Mouse (Mus musculus): ENCODE measurements at regions not wholly inside any gene's neighbourhood (a gene's known extent, or its start where the extent isn't known, plus 50 kb on each side); places are given as distances from the start of the nearest gene placed in this dataset.
"Not testable (repeated sequence)": the region's sequence is repeated elsewhere in the genome, so short reads cannot be mapped to it uniquely, and the experiment has no call there.

- no peak for ATAC-seq (replicated peaks)
- Histone ChIP-seq H3K4me3 (no peak overlapping the region), H3K27ac (no peak overlapping the region), H3K36me3 (replicated peaks) (no peaks in the 10 kb centered on the region), H3K4me2 (no peak overlapping the region), H3K4me1 (no peaks in the 10 kb centered on the region), H3K27me3 (replicated peaks) (no peaks in the 10 kb centered on the region), H3K9ac (no peak overlapping the region), H3K9me3 (no peaks in the 10 kb centered on the region)
Measured at GRCm38 (mm10) chr13:26405757-26406156, 364.2 kb downstream of the Hdgfl1 start.

DNA sequence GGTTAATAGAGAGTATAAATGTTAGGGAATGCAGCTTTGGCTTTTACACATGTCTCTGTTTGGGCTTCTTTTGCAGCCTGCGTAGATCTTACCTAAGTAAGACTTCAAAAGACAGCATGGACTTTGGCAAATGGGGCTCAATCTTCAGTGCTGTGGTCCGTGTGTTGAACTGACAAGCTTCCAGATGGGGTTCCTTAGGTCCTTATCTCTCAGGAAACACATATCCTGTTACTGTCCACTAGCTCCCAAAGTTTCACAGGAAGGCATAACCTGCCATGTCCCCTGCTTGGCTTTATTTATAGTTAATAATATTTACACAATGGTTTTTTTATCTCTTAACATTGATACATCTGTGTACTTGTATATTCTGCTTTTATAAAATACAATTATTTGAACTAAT, 365.3 kb downstream of the Hdgfl1 start:
- Histone ChIP-seq H3K4me3 (no peak overlapping the region), H3K9ac (no peak overlapping the region), H3K4me2 (no peak overlapping the region), H3K9me3 (no peaks in the 10 kb centered on the region), H3K4me1 (no peaks in the 10 kb centered on the region), H3K27ac (no peak overlapping the region), H3K27me3 (replicated peaks) (no peaks in the 10 kb centered on the region), H3K36me3 (replicated peaks) (no peaks in the 10 kb centered on the region)
- ATAC-seq (replicated peaks): no peak
- WGBS: 73% methylated on average over 2 of the region's 2 CpGs

GRCm38 (mm10) chr13:26387861-26388621, 381.9 kb downstream of the Hdgfl1 start:
- no peak overlapping the region for H3K27ac ChIP-seq
- 94% methylated on average over 7 of the region's 7 CpGs for WGBS
- peak; percentile 52; the same call in 1 of the 2 replicates for ATAC-seq (replicated peaks)

DNA sequence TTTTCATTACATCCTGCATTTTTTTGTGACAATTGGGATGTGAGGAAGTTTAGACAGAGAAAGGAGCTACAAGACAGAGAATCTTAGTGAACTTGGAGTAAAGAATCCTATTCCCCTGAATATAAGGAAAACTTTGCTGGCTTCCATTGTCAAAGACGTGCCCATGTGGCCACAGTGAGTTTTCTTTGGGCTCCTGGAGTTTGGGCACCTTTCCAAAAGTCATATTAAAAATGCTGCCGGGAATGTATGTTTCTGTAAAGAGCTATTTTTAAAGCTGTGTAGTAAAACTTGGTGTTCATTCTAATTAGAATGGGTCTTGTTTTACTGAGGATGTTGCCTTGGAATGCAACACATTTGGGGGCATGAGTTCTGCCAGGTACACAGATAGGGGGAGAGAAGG, 387.3 kb downstream of the Hdgfl1 start:
- WGBS: 68% methylated on average over 2 of the region's 2 CpGs

More at GRCm38 (mm10) chr13:26387861-26388621, 381.9 kb downstream of the Hdgfl1 start:
- Histone ChIP-seq H3K4me1 (no peaks in the 10 kb centered on the region), H3K9ac (no peak overlapping the region), H3K36me3 (replicated peaks) (no peaks in the 10 kb centered on the region), H3K27me3 (replicated peaks) (no peaks in the 10 kb centered on the region), H3K9me3 (no peaks in the 10 kb centered on the region), H3K4me3 (no peak overlapping the region), H3K4me2 (no peak overlapping the region)

GRCm38 (mm10) chr13:26382154-26382553, 387.8 kb downstream of the Hdgfl1 start:
- no peak for ATAC-seq (replicated peaks)
- Histone ChIP-seq H3K36me3 (replicated peaks) (no peaks in the 10 kb centered on the region), H3K27me3 (replicated peaks) (no peaks in the 10 kb centered on the region), H3K9ac (no peak overlapping the region), H3K4me2 (no peak overlapping the region), H3K4me1 (no peaks in the 10 kb centered on the region), H3K9me3 (no peaks in the 10 kb centered on the region), H3K4me3 (no peak overlapping the region), H3K27ac (no peak overlapping the region)
- WGBS: 87% methylated on average over 2 of the region's 2 CpGs

More for the DNA sequence above, 387.3 kb downstream of the Hdgfl1 start:
- Histone ChIP-seq H3K4me2 (no peak overlapping the region), H3K9ac (no peak overlapping the region), H3K36me3 (replicated peaks) (no peaks in the 10 kb centered on the region), H3K9me3 (no peaks in the 10 kb centered on the region), H3K4me1 (no peaks in the 10 kb centered on the region), H3K27me3 (replicated peaks) (no peaks in the 10 kb centered on the region), H3K27ac (no peak overlapping the region), H3K4me3 (no peak overlapping the region)
- ATAC-seq (replicated peaks): no peak

GRCm38 (mm10) chr13:26375546-26375945, 394.4 kb downstream of the Hdgfl1 start:
- H3K9ac ChIP-seq: no peak overlapping the region
- no peaks in the 10 kb centered on the region for H3K9me3 ChIP-seq
- H3K27me3 ChIP-seq (replicated peaks): no peaks in the 10 kb centered on the region
- no peaks in the 10 kb centered on the region for H3K4me1 ChIP-seq
- no peak overlapping the region for H3K27ac ChIP-seq
- H3K4me2 ChIP-seq: no peak overlapping the region
- ATAC-seq (replicated peaks): no peak
- no peaks in the 10 kb centered on the region for H3K36me3 ChIP-seq (replicated peaks)
- H3K4me3 ChIP-seq: no peak overlapping the region

DNA sequence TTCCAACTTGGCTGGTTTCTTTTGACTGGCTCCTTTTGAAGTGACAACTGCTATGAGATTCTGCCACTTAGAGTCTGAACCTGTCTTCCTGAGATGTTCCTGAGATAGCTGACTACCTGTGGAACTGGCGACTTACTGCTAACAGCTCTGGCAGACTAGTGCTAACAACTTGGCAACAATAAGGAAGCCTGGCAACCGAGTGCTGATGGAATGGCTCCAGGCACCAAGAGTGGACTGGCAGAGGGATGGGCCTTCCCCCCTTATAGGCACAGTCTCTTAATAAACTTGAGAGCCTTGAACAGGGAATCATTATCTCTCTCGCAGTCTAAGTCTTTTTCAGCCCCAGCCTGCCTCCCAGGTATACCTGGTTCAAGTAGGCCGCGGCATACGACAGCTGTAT, 404.1 kb downstream of the Hdgfl1 start:
- H3K36me3 ChIP-seq (replicated peaks); H3K9ac ChIP-seq; H3K27me3 ChIP-seq (replicated peaks); H3K4me1 ChIP-seq; H3K9me3 ChIP-seq; H3K27ac ChIP-seq; ATAC-seq (replicated peaks); H3K4me3 ChIP-seq; H3K4me2 ChIP-seq: not testable (repeated sequence)
- 94% methylated on average over 6 of the region's 6 CpGs for WGBS

DNA sequence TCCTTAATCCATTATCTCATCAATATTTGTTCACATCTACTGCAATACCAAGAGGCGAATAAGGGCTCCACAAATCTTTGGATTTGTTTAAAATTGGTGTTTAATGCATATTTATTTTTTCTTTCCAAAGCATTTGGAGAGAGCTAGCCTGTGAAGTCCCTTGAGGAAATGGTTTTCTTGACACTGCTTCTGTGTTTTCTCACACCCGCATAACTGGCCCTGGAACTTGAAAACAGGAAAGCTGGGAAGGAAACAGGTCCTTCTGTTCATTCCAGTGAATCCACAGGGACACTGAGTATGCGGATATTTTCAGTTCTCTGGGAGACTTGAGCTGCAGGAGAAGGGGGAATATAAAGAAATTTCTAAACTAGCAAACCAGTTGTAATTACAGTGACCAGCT, 413.6 kb downstream of the Hdgfl1 start:
- no peak overlapping the region for H3K4me2 ChIP-seq
- H3K4me3 ChIP-seq: no peak overlapping the region
- whole genome bisulfite sequencing: 75% methylated on average over 3 of the region's 3 CpGs
- H3K36me3 ChIP-seq (replicated peaks): no peaks in the 10 kb centered on the region
- no peaks in the 10 kb centered on the region for H3K9me3 ChIP-seq
- no peak overlapping the region for H3K9ac ChIP-seq
- no peak overlapping the region for H3K27ac ChIP-seq
- H3K27me3 ChIP-seq (replicated peaks): no peaks in the 10 kb centered on the region
- ATAC-seq (replicated peaks): no peak
- H3K4me1 ChIP-seq: no peaks in the 10 kb centered on the region

DNA sequence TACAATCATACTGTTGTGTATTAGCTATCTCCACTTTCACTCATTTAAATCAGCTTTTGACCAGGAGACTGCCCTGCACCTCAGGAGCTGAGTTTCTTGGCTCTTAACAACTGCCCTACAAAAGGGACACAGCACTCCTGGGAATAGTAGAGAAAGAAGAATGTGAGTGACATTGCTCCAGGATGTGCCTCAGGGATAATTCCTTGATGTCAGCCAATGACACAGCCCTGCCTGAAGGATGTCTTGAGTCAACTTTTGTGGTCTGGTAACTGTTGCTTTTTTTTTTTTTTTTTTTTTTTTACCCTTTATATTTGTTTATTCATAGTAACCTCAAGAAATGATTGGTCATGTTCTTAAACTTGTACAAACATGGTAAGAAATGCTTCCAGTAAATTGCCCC, 415.5 kb downstream of the Hdgfl1 start:
- Histone ChIP-seq H3K27me3 (replicated peaks) (no peaks in the 10 kb centered on the region), H3K9ac (no peak overlapping the region), H3K4me2 (no peak overlapping the region), H3K27ac (no peak overlapping the region), H3K4me1 (no peaks in the 10 kb centered on the region), H3K4me3 (no peak overlapping the region), H3K9me3 (no peaks in the 10 kb centered on the region), H3K36me3 (replicated peaks) (no peaks in the 10 kb centered on the region)
- no peak for ATAC-seq (replicated peaks)

DNA sequence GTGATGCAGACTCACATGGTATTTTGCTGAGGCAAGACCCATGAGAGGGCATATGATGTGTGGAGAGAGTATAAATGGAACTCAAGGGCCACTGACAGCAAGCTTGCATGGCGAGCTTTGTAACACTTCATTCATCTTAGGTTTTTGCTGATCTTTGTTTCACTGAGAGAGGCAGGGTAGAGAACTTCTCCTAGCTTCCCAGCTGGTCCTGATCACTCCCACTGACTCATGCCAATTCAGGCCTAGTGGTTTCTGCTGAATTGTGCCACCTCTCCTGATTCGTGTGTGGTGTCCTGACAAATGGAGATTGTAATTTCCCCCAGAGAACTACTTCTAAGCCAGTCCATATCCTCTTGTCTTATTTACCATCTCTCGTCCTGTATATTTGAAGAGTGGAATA, 419.5 kb downstream of the Hdgfl1 start:
- Histone ChIP-seq H3K27me3 (replicated peaks) (no peaks in the 10 kb centered on the region), H3K9me3 (no peaks in the 10 kb centered on the region), H3K4me3 (no peak overlapping the region), H3K9ac (no peak overlapping the region), H3K27ac (no peak overlapping the region), H3K4me2 (no peak overlapping the region), H3K36me3 (replicated peaks) (no peaks in the 10 kb centered on the region), H3K4me1 (no peaks in the 10 kb centered on the region)
- no peak for ATAC-seq (replicated peaks)
- 89% methylated on average over 3 of the region's 3 CpGs for WGBS

GRCm38 (mm10) chr13:26338795-26339194, 431.2 kb downstream of the Hdgfl1 start:
- H3K9ac ChIP-seq: no peak overlapping the region
- no peak overlapping the region for H3K4me3 ChIP-seq
- no peak for ATAC-seq (replicated peaks)
- no peaks in the 10 kb centered on the region for H3K36me3 ChIP-seq (replicated peaks)
- no peaks in the 10 kb centered on the region for H3K9me3 ChIP-seq
- H3K27ac ChIP-seq: no peak overlapping the region
- WGBS: 76% methylated on average over 3 of the region's 3 CpGs
- no peaks in the 10 kb centered on the region for H3K27me3 ChIP-seq (replicated peaks)
- H3K4me2 ChIP-seq: no peak overlapping the region
- H3K4me1 ChIP-seq: no peaks in the 10 kb centered on the region

DNA sequence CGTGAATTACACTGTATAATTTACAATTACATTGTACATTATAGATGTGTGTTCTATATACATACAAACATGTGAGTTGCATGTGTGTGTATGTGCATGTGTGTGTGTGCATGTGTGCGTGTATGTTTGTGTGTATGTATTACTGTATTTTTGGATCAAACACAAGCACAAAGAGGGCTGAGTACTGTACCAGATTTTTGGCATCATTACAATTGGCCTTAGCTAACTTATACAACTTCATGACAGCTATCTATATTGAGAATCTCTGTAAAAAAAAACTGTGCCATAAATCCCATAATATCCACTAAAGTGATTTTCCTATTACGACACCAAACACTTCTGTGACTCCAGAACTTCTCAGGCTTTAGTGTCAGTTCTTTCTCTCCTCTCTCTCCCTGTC, 444.9 kb downstream of the Hdgfl1 start:
- Histone ChIP-seq H3K4me1 (no peaks in the 10 kb centered on the region), H3K9me3 (no peaks in the 10 kb centered on the region), H3K4me3 (no peak overlapping the region), H3K4me2 (no peak overlapping the region), H3K27ac (no peak overlapping the region), H3K27me3 (replicated peaks) (no peaks in the 10 kb centered on the region), H3K36me3 (replicated peaks) (no peaks in the 10 kb centered on the region), H3K9ac (no peak overlapping the region)
- ATAC-seq (replicated peaks): no peak
- 92% methylated on average over 3 of the region's 3 CpGs for WGBS

- Histone ChIP-seq H3K4me3 (no peak overlapping the region), H3K4me1 (no peaks in the 10 kb centered on the region), H3K9me3 (no peaks in the 10 kb centered on the region), H3K27me3 (replicated peaks) (no peaks in the 10 kb centered on the region), H3K9ac (no peak overlapping the region), H3K4me2 (no peak overlapping the region), H3K27ac (no peak overlapping the region), H3K36me3 (replicated peaks) (no peaks in the 10 kb centered on the region)
- ATAC-seq (replicated peaks): no peak
- WGBS: 88% methylated on average over 6 of the region's 6 CpGs
Measured at GRCm38 (mm10) chr13:26324633-26325032, 445.3 kb downstream of the Hdgfl1 start.
